Mouse (Mus musculus): ENCODE data around the gene Vmn1r163.
"Not testable (repeated sequence)": the region's sequence is repeated elsewhere in the genome, so short reads cannot be mapped to it uniquely, and the experiment has no call there.

Vmn1r163 gene

DNA sequence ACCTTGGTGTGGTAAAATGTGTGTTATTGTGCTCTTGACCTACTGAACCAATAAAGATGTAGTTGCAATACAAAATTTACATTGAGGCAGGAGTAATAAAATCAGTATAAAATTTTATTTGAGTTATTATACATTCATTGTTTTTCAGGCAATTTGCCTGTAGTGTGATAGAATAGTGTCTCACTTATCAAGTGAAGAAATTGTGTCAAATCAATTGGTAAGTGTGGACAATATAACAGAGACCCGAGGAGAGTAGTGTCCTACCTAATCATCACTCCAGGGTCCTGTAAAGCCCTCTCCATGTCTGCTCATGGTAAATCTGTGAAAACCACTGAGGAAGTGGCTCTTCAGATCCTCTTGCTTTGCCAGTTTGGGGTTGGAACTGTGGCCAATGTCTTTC lies at the start of gene Vmn1r163:
Gene Vmn1r163 (plus strand): TSS at position 301 of the 400 bp plus-strand sequence.
- not testable (repeated sequence) for DNase-seq

DNA sequence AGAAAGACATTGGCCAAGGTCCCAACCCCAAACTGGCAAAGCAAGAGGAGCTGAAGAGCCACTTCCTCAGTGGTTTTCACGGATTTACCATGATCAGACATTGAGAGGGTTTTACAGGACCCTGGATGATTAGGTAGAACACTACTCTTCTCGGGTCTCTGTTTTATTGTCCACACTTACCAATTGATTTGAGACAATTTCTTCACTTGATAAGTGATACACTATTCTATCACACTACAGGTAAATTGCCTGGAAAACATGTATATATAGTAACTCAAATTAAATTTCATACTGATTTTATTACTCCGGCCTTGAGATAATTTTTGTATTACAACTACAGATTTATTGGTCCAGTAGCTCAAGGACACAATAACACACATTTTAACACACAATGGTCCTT lies 35.5 kb upstream of the Vmn1r163 start, which contains the start of gene Gm4216:
Gene Gm4216 (minus strand): TSS at position 101 of the 400 bp plus-strand sequence.
- DNase-seq = not testable (repeated sequence)

DNA sequence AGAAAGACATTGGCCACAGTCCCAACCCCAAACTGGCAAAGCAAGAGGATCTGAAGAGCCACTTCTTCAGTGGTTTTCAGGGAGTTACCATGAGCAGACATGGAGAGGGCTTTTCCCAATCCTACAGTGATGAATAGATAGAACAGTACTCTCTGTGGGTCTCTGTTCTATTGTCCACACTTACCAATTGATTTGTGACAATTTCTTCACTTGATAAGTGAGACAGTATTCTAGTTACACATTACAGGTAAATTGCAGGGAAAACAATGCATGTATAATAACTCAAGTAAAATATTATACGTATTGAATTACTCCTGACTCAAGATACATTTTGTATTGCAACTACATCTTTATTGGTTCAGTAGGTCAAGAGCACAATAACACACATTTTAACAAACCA lies 12.0 kb downstream of the Vmn1r163 start, which contains the start of gene Gm8720:
Gene Gm8720 (minus strand): TSS at position 101 of the 400 bp plus-strand sequence.
- DNase-seq = not testable (repeated sequence)

All from lung, postnatal 10 days (tissue).